Mouse (Mus musculus) limb, embryonic 13.5 days (tissue): ENCODE results near the gene Hist1h4i. TPM values are rescaled to one million over a fixed set of nuclear protein-coding genes. Genes with fewer than 3 reads are reported as not detected.

ENCODE experiments used
- microRNA-seq: library from miRNA; unstranded; fragments of <30 nt; microRNA quantifications from one replicate; pipeline ENCODE4, GENCODE M21; 2016
- polyA plus RNA-seq: library from polyadenylated mRNA; unstranded; fragments of >200 nt; fragmentation: Nextera tagmentation; extraction: Ambion mirVana; gene quantifications from 2 replicates; pipeline ENCODE4 v1.2.1, GENCODE M21; 2015

Hist1h4i gene
- polyA plus RNA-seq, 1 experiment from 2014 or later: 27.8 TPM

Small RNA genes within 50 kb of the gene (microRNA-seq; reads per million reads assigned to microRNA genes)
- gene Gm26300 (not detected), gene Gm44390 (not detected), gene Gm44486 (not detected)

Other genes with a start within 250 kb of the Hist1h4i start
- 33.2 and 35.5 TPM in 2 replicates for gene Hist1h2bq, start 231.2 kb downstream of the Hist1h4i start, polyA plus RNA-seq
- not detected in 2 replicates for gene Hist1h2ao, start 230.9 kb downstream of the Hist1h4i start, polyA plus RNA-seq
- gene Hist1h4m, start 229.6 kb downstream of the Hist1h4i start, polyA plus RNA-seq: not detected in 2 replicates
- gene Hist1h4n, start 209.2 kb downstream of the Hist1h4i start, polyA plus RNA-seq: 20.5 and 21.8 TPM in 2 replicates
- gene Hist1h2ap, start 207.9 kb downstream of the Hist1h4i start, polyA plus RNA-seq: 3,649 and 3,737 TPM in 2 replicates
- gene Hist1h2br, start 207.6 kb downstream of the Hist1h4i start, polyA plus RNA-seq: 34.8 and 36.3 TPM in 2 replicates
- gene Zfp184, start 96.3 kb downstream of the Hist1h4i start, polyA plus RNA-seq: 18.3 and 20.2 TPM in 2 replicates
- 0.37 and 0.38 TPM in 2 replicates for gene Pom121l2, start 60.2 kb downstream of the Hist1h4i start, polyA plus RNA-seq
- 0.98 and 1.1 TPM in 2 replicates for gene Prss16, start 31.6 kb downstream of the Hist1h4i start, polyA plus RNA-seq
- gene Hist1h2ah, start 5.8 kb downstream of the Hist1h4i start, polyA plus RNA-seq: 8.8 and 11.8 TPM in 2 replicates
- gene Hist1h2bk, start 5.5 kb downstream of the Hist1h4i start, polyA plus RNA-seq: 14.4 and 16.2 TPM in 2 replicates
- 75.9 and 76.5 TPM in 2 replicates for gene Hist1h2ag, start 1.6 kb upstream of the Hist1h4i start, polyA plus RNA-seq
- 17.9 TPM in 2 replicates for gene Hist1h2bj, start 1.9 kb upstream of the Hist1h4i start, polyA plus RNA-seq
- not detected in 2 replicates for gene Vmn1r188, start 43.1 kb upstream of the Hist1h4i start, polyA plus RNA-seq
- not detected in 2 replicates for gene Vmn1r189, start 64.5 kb upstream of the Hist1h4i start, polyA plus RNA-seq
- not detected in 2 replicates for gene Vmn1r191, start 142.6 kb upstream of the Hist1h4i start, polyA plus RNA-seq
- gene Vmn1r192, start 149.8 kb upstream of the Hist1h4i start, polyA plus RNA-seq: not detected in 2 replicates
- gene Vmn1r193, start 181.8 kb upstream of the Hist1h4i start, polyA plus RNA-seq: not detected in 2 replicates
- not detected in 2 replicates for gene Vmn1r194, start 202.9 kb upstream of the Hist1h4i start, polyA plus RNA-seq
- gene Vmn1r195, start 229.2 kb upstream of the Hist1h4i start, polyA plus RNA-seq: not detected in 2 replicates
- gene Vmn1r196, start 248.6 kb upstream of the Hist1h4i start, polyA plus RNA-seq: not detected in 2 replicates